Mouse (Mus musculus): Measurements from ENCODE around the gene Gm21409.
"Not testable (repeated sequence)": the region's sequence is repeated elsewhere in the genome, so short reads cannot be mapped to it uniquely, and the experiment has no call there.

Gm21409 gene

GRCm38 (mm10) chrY:84746385-84746784 is at the start of gene Gm21409:
Gene Gm21409, plus strand, starts transcription at chrY:84746685.
- DNase-seq (ENCODE audit: low read depth, low spot score), result not testable (repeated sequence)
